16 mouse cellular contexts compared by ENCODE assay signal in the genomic region with DNA sequence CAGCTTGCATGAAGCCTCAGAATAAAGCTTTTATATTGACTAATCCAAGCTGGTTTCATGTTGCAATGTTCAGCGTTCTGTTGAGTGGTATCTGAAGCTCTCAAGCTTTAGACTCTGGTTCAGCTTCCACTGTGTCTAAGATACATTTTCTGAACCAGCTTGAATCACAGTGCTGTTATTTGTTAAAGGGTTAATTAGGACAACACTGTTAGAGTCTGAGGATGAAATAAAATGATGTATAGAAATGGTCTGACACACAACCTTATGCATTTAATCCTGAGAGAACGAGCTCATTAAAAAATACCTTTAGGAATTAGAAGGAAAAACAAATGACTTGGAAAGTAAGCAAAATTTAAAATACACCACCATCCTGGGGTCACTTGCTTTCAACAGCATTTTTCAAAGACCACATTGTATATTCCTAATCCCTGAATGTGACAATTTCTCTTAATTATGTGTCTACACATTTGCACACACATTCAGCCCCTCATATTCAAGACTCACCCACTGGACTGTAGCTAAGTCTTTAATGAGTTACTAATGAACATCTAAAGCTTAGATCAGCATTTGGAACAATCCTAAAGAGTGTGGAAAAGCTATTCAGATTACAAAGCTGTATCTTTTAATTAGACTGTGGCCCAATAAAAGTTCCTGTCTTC.
"Had no signal": no experiment of that assay in that cellular context is flagged by ENCODE, and none has a peak within 500 bp of the region (broad histone marks: within the 10 kb centered on the region; RNA-seq: fewer than 3 reads in every experiment).

No protein-coding gene starts in this region.

- H3K36me3 ChIP-seq: limb, embryonic 12.5 days; midbrain, embryonic 10.5 days; neural tube, embryonic 15.5 days; stomach, embryonic 15.5 days had no signal

- H3K27ac ChIP-seq: kidney, postnatal 0 days; left cerebral cortex, adult 2 months; limb, embryonic 12.5 days; liver, embryonic 14.5 days; midbrain, embryonic 10.5 days; neural tube, embryonic 15.5 days; stomach, embryonic 15.5 days had no signal

- H3K27me3 ChIP-seq: limb, embryonic 12.5 days; neural tube, embryonic 15.5 days; stomach, embryonic 15.5 days had no signal

- H3K9ac ChIP-seq: limb, embryonic 12.5 days; liver, embryonic 14.5 days; neural tube, embryonic 15.5 days; stomach, embryonic 15.5 days had no signal

- H3K4me3 ChIP-seq: left cerebral cortex, adult 2 months; limb, embryonic 12.5 days; midbrain, embryonic 10.5 days; myocyte; neural tube, embryonic 15.5 days; stomach, embryonic 15.5 days had no signal

- H3K4me1 ChIP-seq: limb, embryonic 12.5 days; midbrain, embryonic 10.5 days; neural tube, embryonic 15.5 days; stomach, embryonic 15.5 days had no signal

- H3K4me2 ChIP-seq: limb, embryonic 12.5 days; neural tube, embryonic 15.5 days; stomach, embryonic 15.5 days had no signal

- DNase-seq: kidney, adult 11 months; kidney, adult 9 months; kidney, postnatal 4 days; lung, adult 18-20 months; lung, postnatal 36 days; midbrain, embryonic 14.5 days; thymus, adult 2 months; thymus, postnatal 25 days had no signal

- H3K9me3 ChIP-seq: limb, embryonic 12.5 days; midbrain, embryonic 10.5 days; neural tube, embryonic 15.5 days; stomach, embryonic 15.5 days had no signal
